Mouse (Mus musculus) cerebellum, postnatal 25 days (tissue): ENCODE results near the gene Malrd1.

Source experiments
- DNase-seq, 2 experiments: peaks; one replicate each; pipeline ENCODE4 v3.0.0; 2021; ENCODE audit warnings: mixed read lengths in 2 of 2

Malrd1 gene

DNA sequence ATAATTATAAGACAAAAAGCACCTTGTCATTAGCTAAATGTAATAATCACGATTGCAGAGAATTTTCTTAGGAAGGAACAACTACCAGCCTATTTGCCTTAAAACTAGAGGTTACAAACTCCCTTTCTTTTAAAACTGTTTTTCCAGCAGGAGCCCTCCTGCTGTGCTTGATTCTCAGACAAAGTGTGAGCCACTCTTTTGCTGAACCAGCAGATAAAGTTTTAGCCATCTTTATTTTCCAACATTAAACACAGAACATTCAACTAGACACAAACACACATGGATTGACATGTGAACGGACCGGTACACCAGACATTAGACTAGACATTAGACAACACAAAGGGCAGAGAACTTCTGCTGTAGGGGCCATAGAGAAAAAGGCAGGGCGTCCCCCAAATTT is 505.3 kb downstream of the Malrd1 start:
- no peak for DNase-seq

DNA sequence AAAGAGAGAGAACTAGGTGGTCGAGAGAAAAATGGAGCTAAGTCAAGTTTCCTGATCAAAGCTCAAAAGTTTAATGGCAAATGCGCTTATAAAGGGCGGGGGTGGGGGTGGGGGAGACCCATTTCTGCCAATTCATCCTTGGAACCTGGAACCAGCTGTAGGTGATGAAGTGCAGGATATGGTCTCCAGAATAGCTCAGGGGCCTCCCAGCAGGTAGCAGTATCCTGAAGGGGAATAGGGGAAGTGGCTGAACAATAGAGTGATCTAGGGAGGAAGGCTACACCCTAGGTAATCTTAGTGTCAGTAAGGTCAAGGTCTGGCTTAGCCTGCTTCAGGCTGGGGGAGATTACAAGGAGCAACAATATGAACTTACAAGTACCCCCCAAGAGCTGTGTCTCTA is 506.5 kb downstream of the Malrd1 start:
- DNase-seq: no peak

DNA sequence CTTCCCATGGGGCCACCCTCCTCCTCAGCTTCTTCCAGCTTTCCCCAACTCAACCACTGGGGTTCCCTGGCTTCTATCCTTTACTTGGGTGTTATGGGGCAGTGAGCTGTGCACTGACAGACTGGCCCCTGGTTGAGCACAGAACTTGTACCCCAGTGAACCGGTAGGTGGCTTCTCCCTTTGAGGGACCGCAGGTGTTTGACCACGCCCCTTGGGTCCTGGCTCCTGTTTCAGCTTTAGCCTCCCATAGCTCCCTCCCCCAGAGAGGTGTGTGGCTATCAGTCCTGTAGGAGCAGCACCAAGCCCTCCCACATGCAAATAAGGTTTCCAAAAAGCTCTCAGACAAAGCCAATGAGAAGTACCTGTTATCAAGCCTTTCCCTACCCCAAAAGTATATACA is 584.4 kb downstream of the Malrd1 start:
- DNase-seq: no peak

DNA sequence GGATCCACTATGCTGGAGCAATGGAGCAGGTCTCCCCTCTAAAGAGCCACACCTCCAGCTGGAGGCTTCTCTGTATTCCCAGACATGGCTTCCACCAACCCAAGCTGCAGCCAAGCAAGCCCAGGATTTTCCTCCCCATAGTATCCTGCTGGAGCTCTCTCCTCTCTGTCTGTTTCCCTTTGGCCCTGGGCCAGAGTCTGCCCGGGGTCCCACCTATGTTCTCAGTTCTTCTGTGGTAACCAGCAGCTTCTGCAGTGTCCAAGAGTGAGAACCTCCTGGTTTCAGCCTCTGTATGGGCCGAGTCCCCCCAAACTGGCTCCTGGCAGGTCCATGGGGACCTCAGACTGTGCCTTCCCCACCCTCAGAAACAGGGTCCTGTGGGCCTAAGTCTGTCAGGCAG is 587.1 kb downstream of the Malrd1 start:
- DNase-seq: no peak

DNA sequence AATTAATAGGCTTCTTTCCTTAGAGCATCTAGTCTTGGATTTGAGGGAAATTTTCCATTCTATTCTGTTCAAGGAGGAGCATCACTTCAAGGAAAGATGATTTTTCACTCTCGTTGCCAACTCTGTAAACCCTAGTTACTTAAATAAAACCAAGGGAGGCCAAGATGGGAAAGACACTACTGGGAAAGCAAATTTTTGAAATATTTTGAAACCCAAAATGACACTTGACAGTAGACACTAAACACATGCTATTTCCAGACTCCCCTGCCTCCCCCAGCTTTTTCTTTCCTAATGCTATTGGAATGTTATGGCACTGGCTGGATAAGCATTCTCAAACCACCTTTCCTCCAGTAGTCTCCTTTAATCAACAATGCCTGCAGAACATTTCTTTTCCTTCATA is 621.7 kb downstream of the Malrd1 start:
- DNase-seq: no peak

DNA sequence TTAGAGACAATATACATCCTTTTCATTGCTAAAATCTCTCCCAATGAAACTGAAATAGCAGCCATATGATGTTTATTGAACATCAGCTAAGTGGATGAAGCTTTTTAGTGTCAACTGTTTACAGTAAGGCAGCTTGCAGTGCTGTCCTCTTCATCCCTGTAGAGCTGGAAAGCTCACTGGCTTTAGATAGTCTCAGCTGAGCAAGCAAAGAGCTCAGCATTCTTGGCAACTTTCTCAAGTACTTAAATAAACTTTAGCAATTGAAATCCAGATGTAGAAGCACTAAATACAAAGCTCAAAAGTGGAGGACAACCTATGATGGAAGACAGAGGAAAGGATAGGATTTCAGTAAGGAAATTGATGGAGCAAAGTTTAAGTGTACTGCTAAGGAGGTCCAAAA is 626.3 kb downstream of the Malrd1 start:
- DNase-seq: no peak

DNA sequence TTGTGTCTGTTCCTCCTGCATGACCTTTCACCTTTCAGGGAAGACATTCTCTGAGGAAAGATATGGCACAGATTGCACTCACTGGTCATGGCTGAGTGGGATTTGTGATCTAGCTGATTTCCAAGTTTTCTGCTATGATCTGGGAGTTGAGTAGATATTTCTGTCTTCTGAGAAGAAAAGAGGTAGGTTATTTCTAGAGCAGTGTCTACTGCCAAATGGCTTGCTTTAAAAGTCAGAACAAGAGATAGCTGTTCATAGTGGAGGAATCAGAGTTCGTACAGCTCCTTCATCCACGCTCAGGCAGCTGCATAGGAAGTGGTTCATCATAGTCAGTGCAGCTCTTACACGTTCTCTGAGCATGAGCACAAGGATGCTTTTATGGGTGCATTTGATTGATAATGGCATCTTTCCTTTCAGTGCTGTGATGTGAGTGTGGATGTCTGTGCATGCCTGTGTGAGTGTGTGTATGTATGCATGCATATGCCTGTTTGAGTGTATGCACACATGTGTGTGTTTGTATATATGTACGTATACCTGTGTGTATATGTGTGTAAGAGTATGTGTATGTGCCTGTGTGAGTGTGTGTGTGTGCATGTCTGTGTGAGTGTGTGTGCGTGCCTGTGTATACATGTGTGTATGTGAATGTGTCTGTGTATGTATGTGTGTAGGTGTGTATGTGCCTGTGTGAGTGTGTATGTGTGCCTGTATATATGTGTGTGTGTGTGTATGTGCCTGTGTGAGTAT is 637.1 kb downstream of the Malrd1 start:
- DNase-seq: no peak

DNA sequence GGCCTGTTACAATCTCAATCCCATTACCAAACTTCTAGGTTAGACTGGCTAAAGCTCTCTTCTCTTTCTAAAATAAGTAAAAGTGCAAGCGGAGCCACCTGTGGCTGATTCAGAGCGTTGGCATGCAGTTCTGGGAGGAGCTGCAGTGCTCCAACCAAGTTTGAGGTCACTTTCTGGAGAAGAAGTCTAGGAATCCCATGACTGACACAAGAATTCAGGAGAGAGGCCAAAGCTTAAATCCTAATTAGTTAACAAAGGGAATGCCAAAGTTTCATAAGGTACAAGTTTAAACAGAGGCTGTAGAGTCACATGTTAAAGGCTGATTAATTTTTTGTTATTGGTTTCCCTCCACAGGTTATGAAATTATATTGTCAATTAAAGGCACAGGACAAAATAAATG is 642.3 kb downstream of the Malrd1 start:
- no peak for DNase-seq

DNA sequence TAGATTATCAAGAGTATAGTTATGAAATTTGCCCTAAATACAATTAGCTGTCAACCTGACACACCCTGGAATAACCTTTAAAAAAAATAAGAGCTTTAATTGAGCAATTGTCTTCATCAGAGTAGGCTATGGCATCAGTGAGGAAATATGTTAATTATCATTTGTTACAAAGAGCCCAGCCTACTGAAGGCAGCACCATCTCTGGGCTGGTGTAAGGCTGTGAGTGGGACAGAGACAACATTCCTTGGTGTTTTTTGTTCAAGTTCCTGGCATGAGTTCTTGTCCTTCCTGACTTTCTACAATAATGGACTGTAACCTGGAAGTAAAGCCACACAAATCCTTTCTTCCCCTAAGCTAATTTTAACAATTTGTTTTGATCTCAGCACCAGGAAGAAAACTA is 645.8 kb downstream of the Malrd1 start:
- DNase-seq: no peak

DNA sequence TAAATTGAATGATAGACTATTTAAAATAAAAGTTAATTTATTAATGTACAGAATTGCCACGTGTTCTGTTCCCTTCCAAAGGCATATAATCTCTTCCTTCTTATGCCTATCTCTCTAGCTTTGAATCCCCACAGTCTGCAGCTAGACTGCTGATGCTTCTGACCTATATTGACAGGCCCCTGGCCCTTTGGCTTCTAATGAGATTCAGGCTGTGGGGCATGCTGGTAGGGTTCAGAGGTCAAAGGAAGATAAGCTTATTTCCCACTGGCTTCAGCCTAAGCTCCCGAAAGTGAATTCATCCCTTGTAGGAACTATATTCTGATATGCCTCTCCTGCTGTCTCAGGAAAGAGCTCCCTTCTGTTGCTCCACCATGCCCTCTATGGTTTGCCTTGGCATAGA is 647.1 kb downstream of the Malrd1 start:
- no peak for DNase-seq

DNA sequence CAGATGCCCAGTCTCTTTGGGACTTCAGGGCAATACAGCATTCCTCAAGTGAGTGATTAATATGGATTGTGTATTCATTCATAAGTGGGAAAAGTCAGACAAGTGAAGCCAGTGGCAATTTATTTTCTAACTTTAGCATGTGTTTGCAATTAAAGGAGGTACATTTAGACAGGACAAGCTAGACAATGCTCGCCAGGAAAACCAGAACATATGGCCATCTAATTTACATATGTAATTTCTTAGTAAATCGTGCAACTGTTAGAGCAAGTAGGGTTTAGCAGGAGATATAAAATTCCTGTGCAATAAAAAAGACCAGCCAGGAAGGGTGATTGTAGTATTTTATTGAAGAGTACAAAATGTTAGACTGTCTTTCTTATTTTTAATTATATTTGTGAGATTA is 655.9 kb downstream of the Malrd1 start:
- DNase-seq: no peak

DNA sequence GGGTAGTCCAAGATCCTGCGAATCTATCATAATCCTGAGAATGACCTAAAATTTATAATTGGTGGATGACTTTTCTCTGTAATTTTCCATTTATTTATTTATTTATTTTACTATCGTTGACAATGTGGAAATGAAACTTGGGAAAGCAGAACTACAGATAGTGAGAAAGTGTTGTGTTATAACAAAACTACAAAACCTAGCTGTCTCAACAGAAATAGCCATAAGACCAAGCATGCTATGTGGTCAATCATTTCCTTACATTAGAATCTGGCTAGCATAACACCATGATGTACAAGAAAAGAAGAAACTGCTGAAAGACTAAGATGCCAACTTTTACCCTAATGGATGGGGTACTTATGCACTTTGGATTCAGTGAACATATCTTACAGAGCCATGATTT is 656.9 kb downstream of the Malrd1 start:
- no peak for DNase-seq

DNA sequence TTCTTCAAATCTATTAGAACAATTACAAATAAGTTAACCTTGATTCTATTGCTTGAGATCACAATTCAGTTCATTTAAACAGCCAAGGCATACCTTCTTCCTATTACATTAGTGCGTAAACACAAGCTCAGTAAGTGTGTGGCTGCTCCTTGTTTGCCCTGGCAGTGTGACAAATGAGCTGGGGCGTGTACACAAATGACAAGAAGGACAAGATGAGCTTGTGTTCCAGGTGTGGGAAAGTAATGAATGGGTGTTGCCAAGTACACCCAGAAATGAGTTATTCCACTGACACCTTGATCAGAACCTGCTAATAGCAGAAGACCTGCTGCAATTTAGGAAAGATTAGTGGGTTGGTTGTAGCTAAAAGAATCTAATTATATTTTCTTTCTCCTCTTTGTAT is 683.7 kb downstream of the Malrd1 start:
- no peak for DNase-seq

DNA sequence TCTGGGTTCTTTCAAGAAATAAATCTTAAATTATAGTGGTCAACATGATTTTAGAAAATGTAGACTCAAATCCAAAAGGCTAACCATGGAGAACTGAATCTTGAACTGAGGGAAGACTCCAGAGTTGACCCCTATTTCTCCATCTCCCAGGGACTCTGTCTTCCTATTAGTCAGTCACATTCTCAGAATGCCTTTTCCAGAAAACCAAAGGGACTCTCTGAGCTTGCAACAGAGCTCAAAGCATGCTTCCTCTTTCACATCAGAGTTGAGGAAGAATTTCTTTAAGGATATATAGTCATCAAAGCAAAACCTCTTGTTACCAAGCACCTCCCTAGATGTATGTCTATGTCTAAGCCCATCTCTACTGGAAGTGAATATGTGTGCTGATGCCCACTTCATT is 686.5 kb downstream of the Malrd1 start:
- DNase-seq: no peak

DNA sequence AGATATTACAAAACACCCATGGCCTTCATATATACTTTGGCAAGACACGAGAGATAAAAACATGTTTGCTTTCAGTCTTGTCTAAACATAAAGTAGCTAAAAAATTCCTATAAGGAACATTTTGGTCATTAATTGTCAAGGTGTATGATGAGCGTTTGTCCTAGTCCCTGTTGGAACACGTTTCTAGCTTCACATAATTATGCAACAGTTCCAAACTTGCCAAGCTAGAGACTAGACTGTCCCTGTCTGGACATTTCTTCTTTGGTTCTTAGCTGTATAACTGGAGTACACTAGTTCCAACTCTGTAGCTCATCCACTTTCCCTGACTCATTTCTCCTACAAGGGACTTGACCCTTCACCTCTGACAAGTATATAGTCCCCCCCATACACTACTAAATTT is 687.8 kb downstream of the Malrd1 start:
- DNase-seq: no peak

DNA sequence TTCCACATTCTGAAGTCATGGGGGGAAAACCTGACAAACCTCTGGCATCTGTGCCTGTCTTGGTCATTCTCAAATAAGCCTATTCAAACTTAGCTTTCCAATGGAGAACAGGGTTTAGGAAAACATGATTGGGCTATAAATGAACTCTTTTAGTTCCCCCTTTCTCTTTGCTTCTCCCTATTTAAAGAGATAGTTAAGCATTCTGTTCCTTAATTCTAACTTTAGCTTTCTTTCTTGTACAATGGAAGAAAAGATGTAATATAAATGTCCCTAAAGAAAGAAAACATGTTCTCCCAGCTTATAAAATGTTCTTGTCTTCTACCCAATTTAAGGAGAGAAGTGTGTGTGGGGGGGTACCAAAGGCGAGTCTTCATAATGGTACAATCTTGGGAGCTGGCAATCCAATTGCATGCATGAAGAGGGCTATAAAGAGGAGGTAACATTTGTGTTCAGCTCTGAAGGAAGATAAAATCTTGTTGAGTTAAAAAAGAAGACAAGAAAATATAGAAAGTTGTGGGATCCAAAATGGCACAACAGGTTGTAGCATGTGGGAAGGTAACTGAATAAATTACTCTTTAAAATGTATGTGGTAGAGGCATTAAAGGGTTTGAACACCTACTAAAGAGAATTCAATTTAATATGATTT is 702.0 kb downstream of the Malrd1 start:
- no peak for DNase-seq

DNA sequence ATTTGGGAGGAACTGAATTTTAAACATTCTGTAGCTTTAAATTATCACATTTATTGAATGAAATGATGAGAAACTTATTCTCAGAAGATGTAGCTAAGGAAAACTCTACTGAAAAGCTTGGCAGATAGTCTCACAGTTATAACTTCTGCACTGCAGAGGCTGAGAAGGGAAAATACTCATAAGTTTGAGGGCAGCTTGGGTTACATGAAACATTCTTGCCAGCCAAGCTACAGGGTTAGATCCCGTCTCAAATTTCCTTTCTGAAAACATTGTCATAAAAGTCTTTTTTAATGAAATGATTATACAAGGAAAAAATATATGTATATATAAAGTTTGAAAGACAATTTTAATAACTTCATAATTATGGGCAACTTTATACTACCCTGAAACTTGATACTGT is 714.6 kb downstream of the Malrd1 start:
- DNase-seq: no peak

DNA sequence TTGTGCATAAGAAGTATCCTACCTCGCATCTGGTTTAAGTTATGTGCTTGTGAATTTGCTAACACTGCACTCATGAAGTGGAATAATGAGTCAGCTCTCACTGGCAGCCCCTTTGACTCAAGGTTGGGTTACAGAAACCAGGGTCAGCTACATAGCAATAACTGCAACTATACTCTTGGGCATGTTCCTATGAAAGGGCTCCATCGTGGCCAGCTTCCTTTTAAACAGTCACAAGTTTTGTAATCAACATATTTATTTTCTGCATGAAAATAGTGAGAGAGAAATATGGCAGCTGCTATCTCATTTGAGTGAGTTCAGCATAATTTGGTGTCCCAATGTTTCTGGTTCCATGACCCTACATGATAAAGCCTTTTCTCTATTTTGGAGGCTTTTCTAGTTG is 716.8 kb downstream of the Malrd1 start:
- no peak for DNase-seq

DNA sequence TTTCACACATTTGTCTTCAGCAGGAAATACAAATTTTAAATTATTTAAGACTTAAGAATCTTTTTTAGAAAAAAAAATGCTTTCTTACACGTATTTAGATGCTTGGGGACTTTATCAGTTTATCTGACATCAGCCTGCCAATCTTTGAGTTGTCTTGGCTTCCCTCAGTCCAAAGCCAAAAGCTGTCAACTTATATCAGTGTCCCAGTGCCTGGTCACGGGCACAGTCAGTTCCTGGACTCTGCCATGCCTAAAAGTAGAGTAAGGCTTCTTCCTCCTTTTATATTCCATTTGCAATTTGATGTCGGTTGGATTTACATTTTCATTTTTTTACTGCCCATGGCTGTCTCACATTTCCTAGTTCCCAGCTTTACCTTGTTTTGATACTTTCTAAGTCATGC is 722.6 kb downstream of the Malrd1 start:
- DNase-seq: peak in 1 of 2 experiments; percentile 3

DNA sequence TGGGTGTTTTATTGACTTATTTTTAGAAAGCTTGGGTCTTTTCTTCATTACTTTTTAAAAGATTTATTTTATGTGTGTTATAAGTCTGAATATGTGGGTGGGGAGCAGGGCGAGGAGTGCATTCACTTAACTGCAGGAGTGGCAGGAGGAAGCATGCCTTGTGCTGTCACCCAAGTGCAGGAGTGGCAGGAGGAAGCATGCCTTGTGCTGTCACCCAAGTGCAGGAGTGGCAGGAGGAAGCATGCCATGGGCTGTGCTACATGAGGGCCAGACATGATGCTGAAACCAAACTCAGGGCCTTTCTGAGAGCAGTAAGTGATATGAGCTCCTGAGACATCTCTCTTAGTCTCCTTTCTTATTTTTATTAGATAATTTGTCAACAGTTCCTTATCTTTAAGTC is 726.0 kb downstream of the Malrd1 start:
- DNase-seq: no peak
